Mouse (Mus musculus) regulatory T cell (primary cell): ENCODE measurements at regions not wholly inside any gene's neighbourhood (a gene's known extent, or its start where the extent isn't known, plus 50 kb on each side); places are given as distances from the start of the nearest gene placed in this dataset.

Source experiments
- in situ Hi-C: fragments of 300-600 bp; cut with MboI, MseI; formaldehyde crosslinking; loops from one replicate; pipeline ENCODE4 v1.15.1; 2025; ENCODE audit warnings: high pct_unique_total_duplicates

DNA sequence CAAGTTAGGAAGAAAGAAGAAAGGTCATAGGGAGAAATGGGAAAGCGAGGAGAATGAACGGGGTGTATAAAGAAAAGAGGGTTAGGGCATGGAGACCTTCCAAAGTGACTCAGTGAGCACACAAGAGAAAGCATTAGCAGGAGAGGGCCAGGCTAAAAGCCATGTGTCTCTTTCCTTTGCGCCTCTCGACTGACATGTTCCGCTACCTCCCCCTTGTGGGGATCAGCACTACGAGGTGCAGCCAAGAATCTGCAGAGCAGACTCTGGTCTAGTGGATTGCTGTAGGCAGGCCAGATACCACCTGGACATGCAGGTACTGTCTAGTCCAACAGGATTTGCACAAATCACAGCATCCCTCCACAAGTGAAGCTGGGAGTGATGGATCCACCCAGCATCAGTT is 54.0 kb downstream of the Kcna5 start:
- in situ Hi-C loops = no loop called here

DNA sequence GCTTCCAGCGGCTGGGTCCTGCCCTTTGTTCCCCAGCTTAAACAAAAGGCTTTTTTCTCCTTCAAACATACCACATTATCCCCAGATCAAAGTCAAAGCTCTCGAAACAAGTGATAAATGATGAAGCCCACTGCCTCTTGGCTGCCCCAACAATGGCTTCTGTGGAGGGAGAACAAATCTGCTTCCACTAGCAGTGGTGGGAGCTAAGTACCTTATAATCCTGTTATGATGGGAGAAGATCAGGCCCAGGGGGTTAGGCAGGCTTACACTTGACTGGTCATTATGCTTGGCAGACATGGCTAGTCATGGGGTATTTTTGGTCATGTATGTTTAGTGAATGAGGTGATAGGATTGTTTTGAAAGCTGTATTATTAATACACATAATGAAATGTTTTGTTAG is 57.7 kb downstream of the Kcna5 start:
- in situ Hi-C loops = loop anchor here (5.0 kb wide), 1 partner anchor 85 kb away; no protein-coding TSS in a partner anchor

DNA sequence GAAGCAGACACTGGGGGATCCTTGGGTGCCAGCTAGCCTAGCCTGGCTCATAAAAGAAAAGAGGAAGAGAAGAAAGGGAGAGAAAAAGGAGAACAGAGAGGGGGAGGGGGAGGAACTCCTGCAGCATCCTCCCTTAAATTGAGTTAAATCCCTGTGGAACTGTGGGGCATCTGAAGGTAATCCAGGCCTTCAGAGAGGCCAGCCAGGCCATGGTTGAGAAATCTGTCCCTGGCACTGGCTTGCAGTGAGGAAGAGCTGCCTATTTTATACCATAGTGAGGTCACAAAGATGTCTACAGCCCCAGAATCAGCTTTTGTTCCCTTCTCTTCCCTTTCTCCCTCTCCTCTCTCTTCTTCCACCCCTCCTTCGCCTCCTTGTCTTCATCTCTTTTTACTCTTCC is 58.5 kb downstream of the Kcna5 start:
- in situ Hi-C loops = loop anchor here (5.0 kb wide), 1 partner anchor 84 kb away; no protein-coding TSS in a partner anchor

DNA sequence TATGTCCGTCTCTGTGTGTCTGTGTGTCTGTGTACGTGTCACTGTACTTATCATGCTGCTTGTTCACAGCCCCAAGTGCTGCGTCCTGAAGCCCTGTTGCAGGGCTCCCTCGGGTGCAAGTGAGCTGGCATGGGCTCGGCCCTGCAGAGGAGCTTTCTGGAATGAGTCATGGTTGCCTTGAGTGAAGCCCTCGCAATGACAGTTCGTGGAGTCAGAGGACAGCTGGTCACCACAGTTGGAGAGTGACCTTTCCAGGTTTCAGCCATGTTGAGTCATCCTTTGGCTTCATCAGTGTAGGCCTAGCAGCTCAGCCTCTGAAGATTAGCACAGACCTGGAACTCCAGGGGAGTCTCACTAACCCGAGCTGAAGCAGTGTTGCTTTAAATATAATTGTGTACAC is 59.7 kb downstream of the Kcna5 start:
- in situ Hi-C loops = loop anchor here (5.0 kb wide), 1 partner anchor 83 kb away; no protein-coding TSS in a partner anchor

DNA sequence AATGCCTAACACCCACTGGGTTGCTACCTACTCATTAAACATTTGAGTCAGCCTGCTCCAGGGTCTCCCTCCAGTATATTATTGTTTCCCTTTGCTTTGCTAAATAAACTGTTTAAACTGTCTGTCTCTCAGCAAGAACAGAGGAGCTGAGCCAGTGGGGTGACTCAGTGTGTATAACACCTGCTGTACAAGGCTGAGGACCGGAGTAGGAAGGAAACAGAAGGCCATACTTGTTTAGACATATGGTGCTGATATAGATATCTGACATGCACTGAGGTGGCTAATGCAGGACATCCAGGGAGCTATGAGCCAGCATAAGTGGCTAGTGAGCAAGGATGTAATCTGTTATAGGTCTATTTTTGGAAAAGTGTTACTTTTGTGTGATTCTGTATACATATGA is 81.5 kb downstream of the Kcna5 start:
- in situ Hi-C loops = no loop called here

DNA sequence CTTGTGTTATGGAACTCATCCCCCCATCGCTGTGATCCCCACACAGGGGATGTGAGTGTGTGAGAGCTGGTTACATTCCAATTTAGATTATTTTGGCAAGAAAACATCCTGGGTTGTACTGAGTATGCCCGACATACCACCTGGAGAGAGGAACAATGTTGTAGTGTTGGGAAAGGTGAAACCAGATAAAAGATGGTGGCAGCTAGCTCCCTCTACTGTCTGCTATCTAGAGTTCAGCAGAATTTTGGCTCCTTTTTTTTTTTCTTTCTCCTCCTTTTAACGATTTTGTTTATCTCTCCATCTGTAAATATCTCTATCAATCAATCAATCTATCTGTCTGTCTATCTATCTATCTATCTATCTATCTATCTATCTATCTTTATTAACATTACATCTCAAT is 89.7 kb downstream of the Kcna5 start:
- in situ Hi-C loops = no loop called here

DNA sequence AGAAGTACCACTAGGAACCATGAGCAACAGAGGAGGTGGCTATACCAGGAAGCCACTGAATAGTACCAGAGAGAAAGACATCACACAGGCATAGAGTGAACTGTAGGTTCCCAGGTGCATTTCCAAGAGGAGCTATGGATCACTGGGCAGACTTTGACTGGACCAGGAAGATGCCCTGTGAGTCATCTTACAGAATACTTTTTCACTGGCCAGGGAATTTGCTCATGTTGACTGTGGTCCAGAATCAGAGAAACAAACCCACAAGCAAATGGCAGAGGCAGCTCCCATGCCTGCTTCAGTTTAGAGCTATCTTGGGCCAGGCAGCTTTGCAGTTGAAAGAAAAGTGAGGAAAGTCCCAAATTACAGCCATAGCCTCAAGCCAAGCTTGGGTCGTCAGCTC is 95.0 kb downstream of the Kcna5 start:
- in situ Hi-C loops = no loop called here

DNA sequence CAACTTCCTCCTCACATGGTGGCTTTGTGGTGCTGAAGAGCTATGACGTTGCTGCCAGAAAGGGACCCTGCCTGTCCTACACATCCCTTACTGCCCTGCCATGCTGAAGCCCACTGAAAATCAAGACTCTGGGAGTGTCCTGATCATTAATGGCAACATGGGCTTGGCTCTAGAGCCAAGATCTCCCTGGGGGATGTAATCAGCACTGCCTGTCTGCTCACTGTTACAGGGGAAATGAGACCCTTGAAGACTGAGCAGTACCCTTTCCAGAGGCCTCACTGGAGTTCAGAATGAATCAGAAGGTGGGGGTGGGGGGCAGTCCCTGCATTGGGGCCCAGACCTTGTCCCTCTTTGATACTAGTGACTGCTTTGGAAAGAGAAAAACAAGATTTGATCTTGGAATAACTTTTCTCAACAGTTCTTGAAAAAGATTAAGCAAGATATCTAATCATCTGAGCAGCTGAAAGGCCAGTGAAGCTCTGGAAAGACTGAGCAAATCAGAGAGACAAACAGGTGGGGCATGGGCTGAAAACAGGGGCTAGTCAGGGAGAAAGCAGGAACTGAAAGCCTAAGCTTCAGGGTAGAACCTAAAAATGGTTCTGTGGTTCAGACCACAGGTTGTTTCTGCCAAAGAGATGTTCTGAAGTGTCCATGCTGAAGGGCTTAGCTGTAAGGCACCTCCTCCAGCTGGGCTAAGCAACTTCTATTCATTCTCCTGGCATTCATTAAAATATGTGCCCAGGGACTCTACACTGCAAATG is 97.1 kb downstream of the Kcna5 start:
- in situ Hi-C loops = no loop called here

DNA sequence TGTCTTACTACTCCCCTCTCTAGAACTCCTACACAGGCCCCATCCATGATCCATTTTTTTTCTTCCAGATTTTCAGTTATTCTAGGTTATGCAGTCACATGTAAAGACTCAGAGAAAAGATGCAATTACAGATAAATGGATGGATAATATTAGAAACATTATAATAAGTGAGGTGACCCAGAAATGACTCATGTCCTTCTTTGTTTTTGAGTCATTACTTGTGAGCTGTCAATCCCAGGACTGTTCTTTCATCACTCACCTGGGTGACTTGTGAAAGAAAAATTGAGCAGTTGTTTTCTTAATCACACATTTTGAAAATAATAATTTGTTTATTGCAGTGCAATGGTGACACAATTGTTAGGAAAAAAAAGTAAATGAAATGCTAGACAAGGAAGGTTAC is 108.0 kb downstream of the Kcna5 start:
- in situ Hi-C loops = no loop called here

DNA sequence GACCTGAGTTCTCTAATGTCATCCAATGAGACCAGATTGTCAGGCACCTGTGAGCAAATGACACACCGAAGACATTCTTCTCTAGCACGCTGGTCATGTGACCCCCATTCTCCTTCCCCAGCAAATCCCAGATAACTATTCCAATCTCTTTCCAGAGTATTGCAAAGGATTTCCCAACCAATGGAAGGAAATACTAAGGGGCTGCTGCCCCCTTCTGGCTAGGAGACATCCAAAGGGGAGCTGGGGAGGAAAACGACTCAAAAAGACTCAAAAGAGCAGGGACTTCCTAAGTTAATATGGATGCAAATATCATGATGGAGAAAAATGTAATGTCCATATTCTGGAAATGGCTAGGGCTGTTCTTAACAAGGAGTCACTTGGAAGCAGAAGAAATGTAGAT is 129.5 kb downstream of the Kcna5 start:
- in situ Hi-C loops = no loop called here

DNA sequence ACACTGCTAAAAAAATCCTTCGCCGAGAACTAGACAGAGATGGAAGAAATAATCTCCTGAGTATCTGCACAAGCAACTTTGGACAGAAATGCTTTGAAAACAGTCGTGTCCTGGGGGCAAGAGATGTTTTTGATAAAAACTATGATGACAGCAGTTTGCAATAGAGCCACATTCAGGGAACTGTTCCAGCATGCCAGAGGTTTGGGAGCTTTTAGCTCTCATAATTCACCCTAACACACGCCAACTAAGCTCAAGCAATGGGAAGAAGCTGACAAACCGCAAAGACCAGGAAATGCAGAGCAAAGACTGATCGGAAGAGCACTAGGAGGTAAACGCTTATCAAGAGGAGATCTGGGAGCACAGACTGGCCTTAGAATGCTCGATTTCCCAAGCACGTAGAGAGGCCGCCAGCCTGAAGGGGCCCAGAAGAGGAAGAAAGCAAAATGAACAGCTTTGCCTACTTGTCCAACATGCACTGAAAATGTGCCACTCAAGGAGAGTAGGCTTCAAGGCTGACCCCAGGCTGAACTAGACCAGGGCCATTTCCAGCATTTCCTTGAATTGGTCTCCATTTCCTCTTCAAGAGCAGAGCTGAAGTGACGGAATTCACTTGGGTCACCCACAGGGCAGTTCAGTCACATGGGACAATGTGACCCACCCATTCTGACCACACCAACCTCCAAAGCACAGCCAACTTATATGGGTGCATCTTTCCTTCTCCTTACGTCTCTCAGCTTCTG is 130.7 kb downstream of the Kcna5 start:
- in situ Hi-C loops = no loop called here

DNA sequence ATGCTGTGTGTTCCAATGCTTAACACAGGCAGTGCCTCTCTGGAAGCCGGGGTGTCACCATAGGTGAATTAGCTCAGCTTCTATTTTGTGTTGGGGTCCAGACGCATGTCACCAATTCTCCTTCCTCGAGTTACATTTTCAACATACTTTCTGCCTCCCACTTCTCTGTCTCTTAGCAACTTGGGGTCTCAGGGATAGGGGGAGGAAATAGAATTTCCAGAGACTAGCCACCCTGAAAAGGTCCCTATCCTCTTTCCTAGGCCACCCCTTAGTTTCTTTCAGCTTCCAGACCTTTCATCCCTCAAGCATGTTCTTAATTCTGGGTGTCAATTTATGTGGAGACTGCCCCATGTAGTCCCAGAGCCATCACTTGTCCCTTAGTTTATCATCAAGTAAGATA is 135.6 kb downstream of the Kcna5 start:
- in situ Hi-C loops = no loop called here

DNA sequence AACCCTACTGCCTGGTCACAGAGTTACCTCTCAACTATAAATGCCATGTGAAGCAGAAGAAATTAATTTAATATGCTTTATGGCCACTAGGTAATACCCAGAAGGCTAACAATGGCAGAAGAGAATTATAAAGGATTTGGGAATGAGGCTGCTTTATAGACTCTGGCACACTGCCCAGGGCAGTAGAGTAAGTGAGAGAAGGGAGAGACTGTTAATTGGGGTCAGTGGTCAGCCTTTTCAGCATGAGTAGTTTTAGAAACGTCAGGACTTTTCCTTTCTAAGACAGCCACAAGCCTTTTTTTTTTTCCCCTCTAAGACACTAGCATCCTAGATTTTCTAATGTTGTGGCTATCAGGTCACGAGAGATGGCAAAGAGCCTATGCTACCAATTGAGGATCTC is 136.6 kb downstream of the Kcna5 start:
- in situ Hi-C loops = no loop called here

DNA sequence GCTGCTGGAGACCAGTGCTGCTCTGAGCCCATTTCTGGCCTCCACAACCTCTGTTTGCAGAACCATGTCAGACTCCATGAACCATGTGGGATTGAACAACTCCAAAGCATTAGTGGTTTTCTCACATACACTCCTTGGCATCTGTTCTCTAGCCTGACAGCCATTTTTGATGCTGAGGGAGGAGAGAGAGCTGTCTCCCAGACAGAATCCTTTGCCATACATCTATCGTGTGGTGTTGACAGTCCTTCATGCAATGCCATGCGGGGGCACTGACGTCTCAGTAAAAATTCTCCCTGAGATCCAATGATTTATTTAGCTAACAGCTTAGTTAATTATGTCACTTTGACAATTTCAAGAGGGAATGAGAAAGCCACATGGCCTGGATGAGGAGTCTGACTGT is 140.2 kb downstream of the Kcna5 start:
- in situ Hi-C loops = no loop called here

DNA sequence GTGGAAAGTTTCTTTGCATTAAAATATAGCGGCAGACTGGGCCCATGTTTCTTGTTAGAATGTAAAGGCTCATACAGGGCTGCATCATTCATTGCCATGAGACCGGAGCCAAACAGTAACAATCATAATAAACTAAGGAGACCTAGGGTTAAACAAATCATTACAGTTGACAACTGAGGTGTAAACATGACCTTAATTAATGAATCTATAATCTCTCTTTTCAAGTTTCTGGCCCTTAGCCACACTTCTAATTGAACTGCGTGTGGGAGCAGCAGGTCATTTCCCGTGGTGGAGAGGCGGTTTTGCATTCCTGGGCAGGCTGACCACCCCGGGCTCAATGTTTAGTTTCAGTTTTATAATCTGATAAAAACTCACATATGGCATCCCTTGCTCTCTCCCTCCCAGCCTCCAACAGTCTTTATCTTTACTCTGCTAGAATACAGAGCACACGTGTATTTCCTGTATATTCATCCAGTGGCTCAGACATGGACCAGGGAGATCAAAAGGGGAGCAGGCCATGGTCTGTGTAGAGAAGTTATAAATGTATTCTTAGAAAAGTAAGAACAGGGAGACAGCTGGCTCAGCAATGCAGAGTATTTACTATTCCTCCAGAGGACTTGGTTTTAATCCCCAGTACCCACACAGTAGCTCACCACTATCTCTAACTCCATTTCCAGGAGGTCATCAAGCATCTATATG is 141.0 kb downstream of the Kcna5 start:
- in situ Hi-C loops = loop anchor here (5.0 kb wide), 1 partner anchor 83 kb away; no protein-coding TSS in a partner anchor

DNA sequence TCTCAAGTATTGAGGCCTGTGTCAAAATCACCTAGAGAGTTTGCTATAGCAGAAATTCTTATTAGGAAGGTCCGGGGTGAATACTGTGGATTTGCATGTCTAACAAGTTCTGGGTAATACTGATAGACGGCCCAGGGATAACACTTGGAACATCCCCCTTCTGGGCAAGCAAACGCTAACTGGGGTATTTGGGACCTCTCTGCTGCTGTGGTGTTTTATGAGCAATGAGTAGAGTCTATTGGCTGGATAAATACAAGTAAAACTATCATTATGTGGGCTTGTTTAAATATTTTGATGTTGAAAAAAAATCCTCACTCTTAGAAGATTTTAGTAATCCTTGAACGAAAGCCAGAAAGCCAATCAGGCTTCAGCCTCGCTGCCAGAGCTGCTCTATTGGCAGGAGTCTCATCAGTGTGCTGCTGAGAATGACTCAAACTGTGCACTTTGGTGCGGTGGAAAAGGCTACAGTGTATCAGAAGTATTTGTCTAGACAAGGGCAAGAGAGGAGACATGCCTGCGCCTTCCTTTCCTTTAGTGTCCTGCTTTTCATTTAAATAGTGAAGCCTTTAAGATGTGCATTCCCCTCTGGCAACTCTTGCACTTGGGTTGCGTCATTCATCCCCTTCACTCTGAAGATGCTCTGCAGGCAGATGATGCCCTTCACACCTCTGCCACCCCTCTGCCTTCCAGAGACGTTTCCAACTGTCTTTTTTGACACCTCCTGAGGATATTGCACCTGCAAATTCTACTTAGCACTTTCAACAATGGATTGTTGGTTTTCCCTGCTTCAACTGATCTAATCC is 150.8 kb downstream of the Kcna5 start:
- in situ Hi-C loops = no loop called here

DNA sequence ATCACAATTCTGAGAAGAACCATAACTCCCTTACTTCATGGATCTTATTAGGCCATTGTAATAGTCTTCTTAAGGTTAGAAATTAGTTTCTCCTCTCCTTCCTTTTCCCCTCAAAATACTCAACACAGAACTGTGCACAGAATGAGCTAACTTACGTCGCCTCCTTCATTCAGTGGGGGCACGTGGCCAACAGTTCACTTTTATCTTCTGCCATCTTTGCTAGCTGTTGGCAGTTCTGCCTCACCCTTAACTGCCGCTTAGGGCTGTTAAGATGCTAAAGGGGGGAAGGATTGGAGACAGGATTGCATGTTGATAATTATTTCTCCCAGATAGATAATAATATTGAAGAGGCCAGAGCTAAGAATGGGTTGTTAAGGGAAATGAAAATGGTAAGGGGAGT is 158.0 kb downstream of the Kcna5 start:
- in situ Hi-C loops = no loop called here

DNA sequence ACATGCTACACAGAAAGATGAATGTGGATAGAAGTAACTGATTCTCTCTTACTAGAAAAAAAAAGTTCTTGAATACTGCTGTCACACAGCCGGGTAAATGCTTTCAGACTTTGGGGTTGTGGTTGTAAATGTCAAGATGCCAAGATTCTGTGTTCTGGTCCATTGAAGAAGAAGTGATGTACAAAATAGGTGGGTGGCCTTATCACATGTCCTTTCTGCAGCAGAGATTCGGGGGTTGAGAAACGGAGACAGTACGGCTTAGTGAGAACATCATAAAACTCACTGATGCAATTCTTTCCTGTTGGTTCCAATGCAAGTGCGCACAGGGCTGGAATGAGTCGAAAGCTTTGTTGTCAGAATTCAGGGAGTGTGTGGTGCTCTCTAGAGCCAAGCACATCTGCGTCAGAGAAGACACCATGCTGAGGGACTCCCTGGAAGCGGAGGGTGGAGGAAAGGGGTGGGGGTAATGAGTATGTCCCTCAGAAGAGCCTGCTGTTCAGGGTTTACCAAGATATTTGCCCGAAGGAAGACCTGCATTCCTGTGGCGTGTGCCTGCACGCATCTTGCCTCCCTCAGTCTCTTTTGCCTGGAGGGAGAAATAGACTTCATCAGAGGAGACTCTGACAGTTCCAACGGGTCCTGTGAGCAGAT is 160.1 kb downstream of the Kcna5 start:
- in situ Hi-C loops = no loop called here

DNA sequence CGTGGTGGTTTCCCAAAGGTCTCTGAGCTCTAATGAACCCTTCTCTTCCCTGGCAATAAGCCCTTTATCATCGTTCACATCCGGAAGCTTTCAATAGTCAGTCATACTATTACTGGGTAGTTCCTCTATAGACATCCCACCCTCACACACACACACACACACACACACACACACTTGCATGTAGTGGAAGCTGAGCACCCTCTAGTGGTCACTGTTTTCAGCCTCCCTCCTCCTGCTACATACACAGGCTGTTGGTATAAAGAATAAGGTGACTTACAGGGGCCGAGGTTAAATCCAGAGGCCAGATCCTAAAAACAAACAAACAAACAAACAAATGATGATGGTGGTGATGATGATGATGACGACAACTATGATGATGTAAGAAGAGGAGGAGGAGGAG is 163.2 kb downstream of the Kcna5 start:
- in situ Hi-C loops = no loop called here

DNA sequence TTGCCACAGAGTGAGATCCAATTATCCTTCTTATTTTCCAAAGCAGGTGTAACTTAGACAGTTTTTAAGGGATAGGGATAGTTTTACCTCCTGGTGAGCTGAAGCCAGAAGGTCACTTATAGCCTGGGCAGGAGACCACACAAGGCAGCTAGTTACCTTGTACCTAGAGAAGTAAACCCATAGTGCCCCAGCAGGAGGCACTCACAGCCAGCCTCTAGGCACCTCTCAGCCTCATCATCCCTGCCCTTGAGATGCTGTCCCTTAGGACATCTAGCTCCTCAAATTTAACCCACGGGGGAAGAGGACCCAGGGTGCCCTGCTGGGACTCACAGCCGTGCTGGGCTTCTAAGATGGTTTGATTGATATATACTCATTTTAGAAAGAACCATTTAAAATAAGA is 163.7 kb downstream of the Kcna5 start:
- in situ Hi-C loops = no loop called here

DNA sequence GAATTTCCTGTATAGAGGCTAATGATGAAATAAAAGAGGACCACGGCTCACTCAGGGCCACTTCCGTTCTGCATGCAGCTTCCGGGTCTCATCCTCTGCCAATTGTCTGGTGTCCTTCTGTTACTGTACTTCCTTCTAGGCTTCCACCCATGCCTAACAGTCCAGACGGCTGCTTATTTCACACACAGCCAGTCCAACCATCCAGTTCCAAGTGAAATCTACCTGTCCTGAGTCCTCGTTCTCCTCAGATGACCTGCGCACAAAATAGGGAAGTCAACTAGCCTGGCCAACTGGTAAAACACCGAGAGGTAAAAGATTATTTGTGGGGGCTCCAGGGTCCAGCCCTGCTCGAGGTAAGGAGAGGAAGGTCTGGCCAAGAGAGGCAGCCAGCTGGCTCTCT is 169.7 kb downstream of the Kcna5 start:
- in situ Hi-C loops = no loop called here
